Mouse (Mus musculus): Measurements from ENCODE around the gene Trim31.
"Not testable (repeated sequence)": the region's sequence is repeated elsewhere in the genome, so short reads cannot be mapped to it uniquely, and the experiment has no call there.

Gene Trim31

GRCm38 (mm10) chr17:36897552-36898205, at the start of gene Trim31:
TSS of gene Trim31 (plus strand) at chr17:36898118.
- no peak for DNase-seq (ENCODE audit: low spot score in 2 of 2)

- DNase-seq (ENCODE audit: low spot score in 2 of 2): no peak
These were observed 49.0 kb upstream of the Trim31 start for GRCm38 (mm10) chr17:36848911-36849310.

- no peak for DNase-seq (ENCODE audit: low spot score in 2 of 2)
These were observed 47.9 kb upstream of the Trim31 start for GRCm38 (mm10) chr17:36849992-36850391.

GRCm38 (mm10) chr17:36851200-36851599, 46.7 kb upstream of the Trim31 start:
- DNase-seq (ENCODE audit: low spot score in 2 of 2): no peak

GRCm38 (mm10) chr17:36851627-36852026, 46.3 kb upstream of the Trim31 start:
- no peak for DNase-seq (ENCODE audit: low spot score in 2 of 2)

- no peak for DNase-seq (ENCODE audit: low spot score in 2 of 2)
These were observed 42.4 kb upstream of the Trim31 start for GRCm38 (mm10) chr17:36855484-36855883.

GRCm38 (mm10) chr17:36856236-36856635, 41.7 kb upstream of the Trim31 start:
- DNase-seq (ENCODE audit: low spot score in 2 of 2): no peak

GRCm38 (mm10) chr17:36858181-36858580, 39.7 kb upstream of the Trim31 start:
- no peak for DNase-seq (ENCODE audit: low spot score in 2 of 2)

GRCm38 (mm10) chr17:36861680-36862079, 36.2 kb upstream of the Trim31 start:
- no peak for DNase-seq (ENCODE audit: low spot score in 2 of 2)

- no peak for DNase-seq (ENCODE audit: low spot score in 2 of 2)
These were observed 31.0 kb upstream of the Trim31 start, which contains the start of gene Trim15 for GRCm38 (mm10) chr17:36866719-36867527. TSS of gene Trim15 (minus strand) at chr17:36867210.

- no peak for DNase-seq (ENCODE audit: low spot score in 2 of 2)
These were observed 29.1 kb upstream of the Trim31 start for GRCm38 (mm10) chr17:36868836-36869235.

- DNase-seq (ENCODE audit: low spot score in 2 of 2): no peak
These were observed 28.5 kb upstream of the Trim31 start, which contains the start of gene Trim10 for GRCm38 (mm10) chr17:36869284-36869954. TSS of gene Trim10 (plus strand) at chr17:36869574.

GRCm38 (mm10) chr17:36869955-36870810, 27.7 kb upstream of the Trim31 start:
- no peak for DNase-seq (ENCODE audit: low spot score in 2 of 2)

- DNase-seq (ENCODE audit: low spot score in 2 of 2): no peak
These were observed 23.3 kb upstream of the Trim31 start for GRCm38 (mm10) chr17:36874636-36875035.

- DNase-seq (ENCODE audit: low spot score in 2 of 2): no peak
These were observed 14.6 kb upstream of the Trim31 start for GRCm38 (mm10) chr17:36883350-36883749.

GRCm38 (mm10) chr17:36885132-36885790, 12.7 kb upstream of the Trim31 start:
- no peak for DNase-seq (ENCODE audit: low spot score in 2 of 2)

- no peak for DNase-seq (ENCODE audit: low spot score in 2 of 2)
These were observed 7.6 kb upstream of the Trim31 start, which contains the start of gene Trim40 for GRCm38 (mm10) chr17:36890073-36890903. TSS of gene Trim40 (minus strand) at chr17:36890123.

GRCm38 (mm10) chr17:36891496-36891895, 6.4 kb upstream of the Trim31 start:
- not testable (repeated sequence) for DNase-seq (ENCODE audit: low spot score in 2 of 2)

- peak; percentile 24 to 39 for DNase-seq (ENCODE audit: low spot score in 2 of 2)
These were observed 5.6 kb upstream of the Trim31 start for GRCm38 (mm10) chr17:36892362-36892761.

- DNase-seq (ENCODE audit: low spot score in 2 of 2): no peak
These were observed 4.5 kb upstream of the Trim31 start for GRCm38 (mm10) chr17:36893387-36893786.

Measured in frontal cortex, postnatal 36 days (tissue).